In genomic region chr15:25879229-25879628, GRCm38 (mm10) we compare ENCODE assay signal across 24 mouse cellular contexts. TPM values are rescaled to one million over a fixed set of nuclear protein-coding genes. Genes with fewer than 3 reads are reported as not detected.
DNase-seq lines count a peak whose midpoint lies in the region; ATAC-seq and TF ChIP-seq lines count a peak whose summit lies in the region.
"Had no signal": no experiment of that assay in that cellular context is flagged by ENCODE, and none has a peak within 500 bp of the region (broad histone marks: within the 10 kb centered on the region; RNA-seq: fewer than 3 reads in every experiment).

No protein-coding gene starts in this region.

- no peaks in the 10 kb centered on the region for H3K27me3 ChIP-seq in kidney, adult 2 months (replicated peaks; ENCODE audit: control insufficient read depth, insufficient read depth, low read length)
- H3K27me3 ChIP-seq in liver, postnatal 0 days (ENCODE audit: insufficient read depth, low read length): no peaks in the 10 kb centered on the region
- no peaks in the 10 kb centered on the region for H3K27me3 ChIP-seq in myocyte (ENCODE audit: control insufficient read depth, insufficient read depth, insufficient read length)
- H3K27me3 ChIP-seq: CH12.LX; embryonic facial prominence, embryonic 12.5 days; forebrain, embryonic 13.5 days; forebrain, embryonic 15.5 days; Patski had no signal

- 36% methylated on average over 6 of the region's 6 CpGs for WGBS in kidney, adult 2 months
- WGBS in liver, postnatal 0 days (ENCODE audit: insufficient replicate concordance): 59% methylated on average over 6 of the region's 6 CpGs

- no peak overlapping the region for H3K4me2 ChIP-seq in liver, postnatal 0 days (ENCODE audit: low read depth, low read length)
- peak overlapping the region; percentile 15 for H3K4me2 ChIP-seq in myocyte (ENCODE audit: low read depth)
- H3K4me2 ChIP-seq: embryonic facial prominence, embryonic 12.5 days; forebrain, embryonic 13.5 days; forebrain, embryonic 15.5 days had no signal

- DNase-seq in kidney, adult 2 months: peak; percentile 47
- no peak for DNase-seq in kidney, postnatal 14 days
- DNase-seq in liver, postnatal 0 days: no peak
- no peak for DNase-seq in liver
- no peak for DNase-seq in ovary, postnatal 36 days (ENCODE audit: low spot score)
- DNase-seq in ovary, postnatal 10 days (ENCODE audit: low spot score): no peak
- DNase-seq: adrenal gland, adult 8-10 months; adrenal gland, postnatal 14 days; adrenal gland, postnatal 36 days; cerebellum, adult 11-12 months; cerebellum, adult 2 months; cerebellum, adult 9-10 months; cerebellum, postnatal 10 days; cerebellum, postnatal 25 days had no signal

- no peak overlapping the region for H3K4me3 ChIP-seq in kidney, adult 2 months (ENCODE audit: insufficient read depth, low read depth, low read length)
- no peak overlapping the region for H3K4me3 ChIP-seq in liver, postnatal 0 days (ENCODE audit: low read depth, low read length)
- no peak overlapping the region for H3K4me3 ChIP-seq in myocyte
- H3K4me3 ChIP-seq: embryonic facial prominence, embryonic 10.5 days; embryonic facial prominence, embryonic 12.5 days; forebrain, embryonic 13.5 days; forebrain, embryonic 15.5 days had no signal

- TF ChIP-seq CTCF in kidney, adult 2 months (conservative IDR thresholded peaks at IDR 0.05; ENCODE audit: insufficient read depth, insufficient read length, low read depth, low read length): no peak
- no peak for TF ChIP-seq CTCF in liver, postnatal 0 days (IDR thresholded peaks at IDR 0.05; ENCODE audit: low read depth)

- no peaks in the 10 kb centered on the region for H3K9me3 ChIP-seq in liver, postnatal 0 days (ENCODE audit: low read length)
- H3K9me3 ChIP-seq: embryonic facial prominence, embryonic 10.5 days; embryonic facial prominence, embryonic 12.5 days; forebrain, embryonic 13.5 days; forebrain, embryonic 15.5 days had no signal

- ATAC-seq in liver, postnatal 0 days: peak; percentile 72; the same call in 1 of the 2 replicates
- ATAC-seq: activated CD4-positive, CD25-positive, alpha-beta regulatory T cell, adult 4 months; CD4-positive, CD25-positive, alpha-beta regulatory T cell, adult 4 months; forebrain, embryonic 13.5 days; forebrain, embryonic 15.5 days; Patski had no signal

- H3K27ac ChIP-seq in kidney, adult 2 months (ENCODE audit: insufficient read depth, low read depth, low read length): peak overlapping the region; percentile 15; the same call in 1 of the 2 replicates
- H3K27ac ChIP-seq in liver, postnatal 0 days (ENCODE audit: low read depth): no peak overlapping the region
- H3K27ac ChIP-seq: embryonic facial prominence, embryonic 10.5 days; embryonic facial prominence, embryonic 12.5 days; forebrain, embryonic 13.5 days; forebrain, embryonic 15.5 days had no signal

- peaks cover 48% of the 10 kb centered on the region for H3K79me2 ChIP-seq in myocyte (ENCODE audit: control insufficient read depth, insufficient read depth)

- H3K9ac ChIP-seq in liver, postnatal 0 days (replicated peaks): no peak overlapping the region
- H3K9ac ChIP-seq: embryonic facial prominence, embryonic 12.5 days; forebrain, embryonic 13.5 days; forebrain, embryonic 15.5 days had no signal

- peaks cover 36% of the 10 kb centered on the region; the same call in 1 of the 2 replicates for H3K4me1 ChIP-seq in kidney, adult 2 months (ENCODE audit: control insufficient read depth, insufficient read depth, low read length)
- peaks cover 2% of the 10 kb centered on the region for H3K4me1 ChIP-seq in liver, postnatal 0 days (ENCODE audit: insufficient read depth)
- H3K4me1 ChIP-seq: forebrain, embryonic 15.5 days had no signal

- H3ac ChIP-seq in myocyte (ENCODE audit: control insufficient read depth, insufficient read length): no peak overlapping the region

- no peak for TF ChIP-seq POLR2A in kidney, adult 2 months (IDR thresholded peaks at IDR 0.05; ENCODE audit: low read depth, low read length)
- no peak for TF ChIP-seq POLR2A in myocyte (IDR thresholded peaks at IDR 0.05; ENCODE audit: insufficient read length, low read depth)

- H3K36me3 ChIP-seq in kidney, adult 2 months (ENCODE audit: control insufficient read depth, insufficient read depth, low read length): no peaks in the 10 kb centered on the region
- H3K36me3 ChIP-seq in liver, postnatal 0 days (replicated peaks; ENCODE audit: insufficient read depth, low read length): no peaks in the 10 kb centered on the region
- no peaks in the 10 kb centered on the region for H3K36me3 ChIP-seq in myocyte (ENCODE audit: control insufficient read depth, insufficient read depth)
- H3K36me3 ChIP-seq: embryonic facial prominence, embryonic 10.5 days; embryonic facial prominence, embryonic 12.5 days; forebrain, embryonic 15.5 days; G1E had no signal

- TF ChIP-seq EP300 in liver, postnatal 0 days (IDR thresholded peaks at IDR 0.05; ENCODE audit: low read depth): no peak

TF ChIP-seq in myocyte, 11 proteins besides CTCF, POLR2A, EP300 and RAD21:
- TF ChIP-seq POLR2AphosphoS2 (IDR thresholded peaks at IDR 0.05; ENCODE audit: insufficient read length, low read depth) (no peak), MAX (IDR thresholded peaks at IDR 0.05; ENCODE audit: low read depth) (no peak), USF1 (IDR thresholded peaks at IDR 0.05; ENCODE audit: low read depth) (no peak), CEBPB (IDR thresholded peaks at IDR 0.05; ENCODE audit: insufficient read depth, poor library complexity, severe bottlenecking) (no peak), TCF3 (IDR thresholded peaks at IDR 0.05; ENCODE audit: insufficient read length, low read depth) (no peak), MYOD1 (IDR thresholded peaks at IDR 0.05; ENCODE audit: control insufficient read depth in 1 of 3, insufficient read length in 2 of 3, low read depth in 2 of 3) (peak in 2 of 3 experiments; percentile 81 to 95)

RNA-seq across cellular contexts. Expression of gene Retreg1, which starts 36.2 kb away (rescaled TPM):
- 32.1 and 36.0 TPM in 2 replicates for polyA plus RNA-seq in kidney, adult 2 months (2012; rRNA removed)
- 17.0 and 18.6 TPM in 2 replicates for polyA plus RNA-seq in liver, postnatal 0 days (2015; fragmentation: Nextera tagmentation; extraction: Ambion mirVana)
- 32.8 TPM for polyA plus RNA-seq in myocyte (2012; fragmentation: generic; extraction: Trizol)
- polyA plus RNA-seq: G1E had no signal
